Mouse (Mus musculus) heart, postnatal 10 days (tissue): ENCODE results near the gene Arhgap27. TPM values are rescaled to one million over a fixed set of nuclear protein-coding genes. Genes with fewer than 3 reads are reported as not detected.
"Not testable (repeated sequence)": the region's sequence is repeated elsewhere in the genome, so short reads cannot be mapped to it uniquely, and the experiment has no call there.

Experiments
- DNase-seq, 2 experiments: peaks; one replicate each; pipeline ENCODE4 v3.0.0; 2021
- intact Hi-C: fragments of 180-260 bp; cut with DNase I; formaldehyde crosslinking; loops from one replicate; pipeline ENCODE4 v1.15.1; 2025
- total RNA-seq, 2 experiments: library from RNA; stranded (reverse); gene quantifications; 2 replicates each; pipeline ENCODE4 v1.2.3; 2021

The Arhgap27 gene
- total RNA-seq, 2 experiments from 2014 or later, result 28.6 to 34.3 TPM

- intact Hi-C loops, result no loop called here
- no peak for DNase-seq
Observed at GRCm38 (mm10) chr11:103313542-103313941, 50.0 kb downstream of the Arhgap27 start.

- intact Hi-C loops, result no loop called here
- no peak for DNase-seq
Observed at GRCm38 (mm10) chr11:103312655-103313255, 50.7 kb downstream of the Arhgap27 start.

GRCm38 (mm10) chr11:103311960-103312611 lies 51.4 kb downstream of the Arhgap27 start:
- DNase-seq, result peak; percentile 80 to 83
- intact Hi-C loops, result no loop called here

GRCm38 (mm10) chr11:103309956-103310574 lies 53.4 kb downstream of the Arhgap27 start:
- DNase-seq, result no peak
- intact Hi-C loops, result no loop called here

GRCm38 (mm10) chr11:103307910-103308309 lies 55.6 kb downstream of the Arhgap27 start:
- DNase-seq, result peak; percentile 55 to 66
- intact Hi-C loops, result no loop called here

- no peak for DNase-seq
- intact Hi-C loops, result no loop called here
Observed at GRCm38 (mm10) chr11:103304525-103304924, 59.0 kb downstream of the Arhgap27 start.

GRCm38 (mm10) chr11:103294772-103295171 lies 68.7 kb downstream of the Arhgap27 start:
- no peak for DNase-seq
- intact Hi-C loops, result no loop called here

- intact Hi-C loops, result no loop called here
- DNase-seq, result peak; percentile 70 to 72
Observed at GRCm38 (mm10) chr11:103294066-103294465, 69.4 kb downstream of the Arhgap27 start.

GRCm38 (mm10) chr11:103292890-103293287 lies 70.6 kb downstream of the Arhgap27 start:
- DNase-seq, result no peak
- intact Hi-C loops, result no loop called here

- DNase-seq, result peak; percentile 73 to 74
- intact Hi-C loops, result no loop called here
Observed at GRCm38 (mm10) chr11:103292152-103292889, 71.2 kb downstream of the Arhgap27 start.

GRCm38 (mm10) chr11:103290841-103291240 lies 72.7 kb downstream of the Arhgap27 start:
- intact Hi-C loops, DNase-seq: not testable (repeated sequence)

- intact Hi-C loops, result no loop called here
- no peak for DNase-seq
Observed at GRCm38 (mm10) chr11:103288291-103288963, 75.1 kb downstream of the Arhgap27 start.

GRCm38 (mm10) chr11:103286910-103287309 lies 76.6 kb downstream of the Arhgap27 start:
- intact Hi-C loops, result no loop called here
- DNase-seq, result no peak

- intact Hi-C loops, result no loop called here
- DNase-seq, result peak; percentile 47 to 69
Observed at GRCm38 (mm10) chr11:103285951-103286350, 77.5 kb downstream of the Arhgap27 start.

- intact Hi-C loops, result no loop called here
Observed at GRCm38 (mm10) chr11:103285276-103285675, 78.2 kb downstream of the Arhgap27 start.

GRCm38 (mm10) chr11:103281784-103282183 lies 81.7 kb downstream of the Arhgap27 start:
- intact Hi-C loops, result no loop called here
- DNase-seq, result no peak

More at GRCm38 (mm10) chr11:103285276-103285675, 78.2 kb downstream of the Arhgap27 start:
- DNase-seq, result no peak

Other genes with a start within 250 kb of the Arhgap27 start
- 10 to 100 TPM; 20.4 to 22.6 TPM for gene Hexim1, start 247.5 kb downstream of the Arhgap27 start, total RNA-seq
- gene Hexim2, start 231.3 kb downstream of the Arhgap27 start, total RNA-seq, result 1 to 10 TPM; 3.1 to 3.9 TPM
- gene Fmnl1, start 192.6 kb downstream of the Arhgap27 start, total RNA-seq, result 10 to 100 TPM; 14.4 to 15.6 TPM
- not detected for gene 1700023F06Rik, start 155.1 kb downstream of the Arhgap27 start, total RNA-seq
- not detected for gene Spata32, start 145.3 kb downstream of the Arhgap27 start, total RNA-seq
- 1 to 10 TPM; 3.8 to 4.3 TPM for gene Map3k14, start 96.2 kb downstream of the Arhgap27 start, total RNA-seq
- 10 to 100 TPM; 10.1 to 11.5 TPM for gene Plekhm1, start 49.0 kb upstream of the Arhgap27 start, total RNA-seq
- gene Lrrc37a, start 140.9 kb upstream of the Arhgap27 start, total RNA-seq, result not detected